Mouse (Mus musculus) E14TG2a.4 (cell line): ENCODE measurements around the gene 2210010C04Rik.

Experiments used
- H3K27me3 ChIP-seq: 2 replicates; pipeline ENCODE4 v1.6.1; 2014; ENCODE audit warnings: low read length, control low read depth; ENCODE audit not compliant: insufficient read depth
- H3K36me3 ChIP-seq: 2 replicates; pipeline ENCODE4 v1.6.1; 2014; ENCODE audit warnings: low read length, control low read depth; ENCODE audit not compliant: insufficient read depth
- H3K4me1 ChIP-seq: replicated peaks from 2 replicates; pipeline ENCODE4 v1.6.1; 2014; ENCODE audit warnings: low read depth, low read length, control low read depth
- H3K4me3 ChIP-seq: replicated peaks from 2 replicates; pipeline ENCODE4 v1.5.1; 2014; ENCODE audit warnings: mild to moderate bottlenecking, low read length
- H3K9me3 ChIP-seq: 2 replicates; pipeline ENCODE4 v1.6.1; 2014; ENCODE audit warnings: low read length, control low read depth
- CTCF ChIP-seq: conservative IDR thresholded peaks from 2 replicates; pipeline ENCODE4 v1.5.1; 2014; ENCODE audit warnings: low read length
- NANOG ChIP-seq: IDR thresholded peaks from 2 replicates; pipeline ENCODE4 v1.6.1; 2014; ENCODE audit warnings: borderline replicate concordance, low read length, mixed read lengths
- POU5F1 ChIP-seq: IDR thresholded peaks from 2 replicates; pipeline ENCODE4 v1.6.1; 2014; ENCODE audit warnings: low read length, borderline replicate concordance

Gene 2210010C04Rik

DNA sequence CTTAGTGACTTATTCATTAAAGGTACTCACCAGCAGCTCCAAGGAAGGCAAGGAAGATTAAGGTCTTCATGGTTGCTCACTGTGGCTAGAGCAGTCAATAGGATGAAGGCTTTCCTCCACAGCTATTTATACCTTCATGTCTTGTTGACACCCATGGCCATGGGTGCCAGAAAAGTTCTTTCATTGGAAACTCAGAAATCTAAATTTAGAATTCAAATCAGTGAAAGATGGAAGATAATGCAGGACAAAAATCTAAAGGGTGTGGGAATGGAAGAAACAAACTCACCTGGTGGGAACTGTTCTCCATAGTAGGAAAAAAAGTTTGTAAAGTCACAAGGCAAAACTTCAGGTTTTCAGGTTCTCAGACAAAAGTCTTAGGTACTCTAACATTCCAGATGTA lies at the start of gene 2210010C04Rik:
Gene 2210010C04Rik (minus strand): TSS at position 101 of the 400 bp plus-strand sequence.
- Histone ChIP-seq H3K27me3 (no peaks in the 10 kb centered on the region), H3K4me3 (no peak within 1 kb of the TSS), H3K36me3 (no peaks in the 10 kb centered on the region), H3K4me1 (peaks cover 7% of the 10 kb centered on the region), H3K9me3 (no peaks in the 10 kb centered on the region)
- no peak for TF ChIP-seq CTCF

DNA sequence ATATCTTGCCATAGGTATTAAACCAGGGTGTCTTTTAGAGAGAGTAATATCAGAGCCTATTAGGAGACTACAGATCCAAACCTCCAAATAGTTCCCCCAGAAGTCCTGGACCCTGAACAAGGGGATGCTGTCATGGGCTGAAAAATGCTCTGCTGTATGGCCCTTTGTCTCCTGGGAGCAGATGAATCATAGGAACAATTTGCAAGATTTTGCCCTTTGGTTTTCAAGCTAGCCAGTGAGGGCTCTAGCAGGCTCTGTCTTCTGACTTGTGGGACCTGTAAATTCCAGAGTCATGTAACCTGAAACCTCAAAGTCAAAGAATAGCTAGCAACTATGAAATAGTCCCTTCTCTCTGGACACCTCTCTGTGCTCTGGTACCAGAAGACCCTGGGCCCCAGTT lies 44.8 kb upstream of the 2210010C04Rik start:
- H3K4me1 ChIP-seq: no peaks in the 10 kb centered on the region
- no peaks in the 10 kb centered on the region for H3K27me3 ChIP-seq
- TF ChIP-seq CTCF: no peak
- TF ChIP-seq POU5F1: no peak
- TF ChIP-seq NANOG: no peak
- no peak overlapping the region for H3K4me3 ChIP-seq
- H3K36me3 ChIP-seq: no peaks in the 10 kb centered on the region
- no peaks in the 10 kb centered on the region for H3K9me3 ChIP-seq

DNA sequence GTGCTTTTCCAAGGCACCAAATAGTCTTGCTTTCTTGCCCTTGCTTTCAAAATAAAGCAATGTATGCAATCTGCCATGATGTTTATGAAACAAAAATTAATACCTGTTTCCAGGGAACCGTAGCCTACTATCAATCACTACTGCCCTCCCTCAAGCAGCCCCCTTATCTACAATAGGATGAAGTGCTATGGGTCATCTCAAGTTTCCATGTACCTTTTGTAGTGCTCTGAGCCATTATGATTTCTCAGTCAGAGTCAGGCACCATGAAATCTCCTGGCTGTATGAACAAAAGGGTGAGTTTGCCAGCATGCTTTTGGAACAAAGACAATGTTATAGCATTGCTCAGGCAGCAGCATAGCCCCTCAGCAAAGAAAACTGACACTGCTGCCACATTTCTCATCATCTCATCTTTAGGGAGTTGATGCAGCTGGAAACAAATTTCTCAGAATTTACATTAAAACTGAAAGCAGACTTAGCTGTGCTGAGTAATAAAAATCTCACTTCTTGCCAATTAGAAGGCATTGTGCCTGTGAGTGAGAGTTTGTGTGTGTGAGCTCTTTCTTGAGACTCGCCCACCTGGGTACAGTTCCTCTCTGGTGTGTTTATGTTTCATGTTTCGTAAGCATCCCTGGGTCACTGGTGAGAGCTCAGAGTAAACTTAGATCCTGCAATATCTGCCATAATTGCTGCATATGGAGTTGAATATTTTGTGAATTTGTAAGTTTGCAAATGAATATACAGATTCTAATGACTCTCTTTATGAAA lies 43.4 kb upstream of the 2210010C04Rik start:
- Histone ChIP-seq H3K4me3 (no peak overlapping the region), H3K4me1 (no peaks in the 10 kb centered on the region), H3K36me3 (no peaks in the 10 kb centered on the region), H3K27me3 (no peaks in the 10 kb centered on the region), H3K9me3 (no peaks in the 10 kb centered on the region)
- TF ChIP-seq POU5F1 (no peak), NANOG (no peak), CTCF (no peak)

DNA sequence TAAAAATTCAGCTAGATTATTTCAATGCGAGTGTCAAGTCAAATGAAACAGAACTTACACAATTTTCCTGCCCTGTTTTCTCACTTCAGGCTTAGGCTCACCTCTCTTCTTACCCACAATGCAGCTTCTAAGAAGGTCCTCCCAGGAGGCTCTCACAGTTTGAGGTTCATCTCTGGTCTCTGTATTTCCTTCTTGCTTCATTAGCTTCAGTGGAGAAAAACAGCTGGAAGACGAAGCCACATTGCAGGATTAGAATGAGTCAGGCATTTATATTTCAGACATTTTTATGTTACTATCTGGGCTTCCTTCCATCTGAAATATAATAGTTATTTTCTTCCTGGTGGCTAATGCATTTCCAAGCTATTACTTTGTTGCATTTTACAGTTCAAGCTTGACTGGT lies 40.4 kb upstream of the 2210010C04Rik start:
- Histone ChIP-seq H3K36me3 (no peaks in the 10 kb centered on the region), H3K27me3 (no peaks in the 10 kb centered on the region), H3K4me3 (no peak overlapping the region), H3K9me3 (no peaks in the 10 kb centered on the region), H3K4me1 (no peaks in the 10 kb centered on the region)
- TF ChIP-seq POU5F1: no peak
- TF ChIP-seq NANOG: no peak

DNA sequence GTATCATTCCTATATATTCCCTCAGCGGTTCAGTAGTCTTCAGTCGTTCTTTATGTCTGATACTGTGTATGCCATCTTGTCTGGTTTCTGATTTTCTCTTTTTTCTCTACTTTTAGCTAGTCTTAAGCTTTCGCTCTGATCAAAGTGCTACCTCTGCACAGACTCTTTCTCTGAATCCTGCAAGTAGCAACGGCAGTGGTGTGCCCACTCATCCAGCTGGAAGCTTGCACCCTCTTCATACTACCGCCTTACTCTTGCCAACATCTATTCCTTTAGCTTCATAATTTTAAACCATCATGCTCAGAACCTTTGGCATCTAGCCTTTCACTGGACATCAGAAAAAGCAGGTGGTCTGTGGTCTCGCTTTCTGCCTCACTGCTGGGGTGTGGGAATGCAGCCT lies 28.0 kb upstream of the 2210010C04Rik start:
- Histone ChIP-seq H3K4me3 (no peak overlapping the region), H3K4me1 (no peaks in the 10 kb centered on the region), H3K36me3 (no peaks in the 10 kb centered on the region), H3K9me3 (no peaks in the 10 kb centered on the region), H3K27me3 (peaks cover 4% of the 10 kb centered on the region; the same call in 1 of the 2 replicates)
- TF ChIP-seq CTCF (no peak), POU5F1 (no peak), NANOG (no peak)

DNA sequence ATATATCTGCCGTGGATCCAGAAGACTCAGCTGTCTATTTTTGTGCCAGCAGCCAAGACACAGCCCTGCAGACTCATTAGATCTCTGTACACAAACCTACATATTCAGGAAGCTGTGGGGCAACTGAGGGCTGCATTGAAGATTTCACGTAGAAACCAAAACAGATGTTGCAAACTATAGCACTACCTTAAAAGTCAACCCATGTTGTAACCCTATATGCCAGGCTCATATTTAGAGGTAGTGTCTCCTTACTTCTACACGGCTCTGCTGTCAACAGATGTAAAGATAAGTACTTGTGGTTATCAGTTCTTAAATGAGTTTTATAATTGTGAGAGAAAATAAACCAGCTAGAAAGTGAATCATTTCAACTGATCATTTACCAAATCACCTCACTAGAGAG lies 27.4 kb upstream of the 2210010C04Rik start:
- H3K4me3 ChIP-seq: no peak overlapping the region
- no peak for TF ChIP-seq CTCF
- no peak for TF ChIP-seq POU5F1
- no peak for TF ChIP-seq NANOG
- no peaks in the 10 kb centered on the region for H3K9me3 ChIP-seq
- no peaks in the 10 kb centered on the region for H3K4me1 ChIP-seq
- H3K27me3 ChIP-seq: peaks cover 4% of the 10 kb centered on the region; the same call in 1 of the 2 replicates
- no peaks in the 10 kb centered on the region for H3K36me3 ChIP-seq

DNA sequence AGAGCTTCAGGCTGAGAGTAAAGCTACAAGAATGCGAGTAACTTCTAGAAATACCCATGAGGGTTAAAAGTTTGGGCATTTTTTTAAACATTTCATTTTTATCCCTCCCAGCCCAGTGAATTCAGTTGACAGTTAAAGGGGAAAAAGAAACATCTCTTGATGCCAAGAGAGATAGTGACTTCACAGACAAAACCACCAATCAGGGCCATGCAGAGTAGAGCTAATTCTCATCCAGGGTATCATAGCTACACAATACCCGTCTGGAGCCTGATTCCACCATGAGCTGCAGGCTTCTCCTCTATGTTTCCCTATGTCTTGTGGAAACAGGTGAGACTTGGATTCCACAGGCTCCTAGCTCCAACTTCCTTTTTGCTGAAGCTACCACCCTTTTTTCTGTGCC lies 26.8 kb upstream of the 2210010C04Rik start:
- no peaks in the 10 kb centered on the region for H3K4me1 ChIP-seq
- H3K9me3 ChIP-seq: no peaks in the 10 kb centered on the region
- no peak overlapping the region for H3K4me3 ChIP-seq

DNA sequence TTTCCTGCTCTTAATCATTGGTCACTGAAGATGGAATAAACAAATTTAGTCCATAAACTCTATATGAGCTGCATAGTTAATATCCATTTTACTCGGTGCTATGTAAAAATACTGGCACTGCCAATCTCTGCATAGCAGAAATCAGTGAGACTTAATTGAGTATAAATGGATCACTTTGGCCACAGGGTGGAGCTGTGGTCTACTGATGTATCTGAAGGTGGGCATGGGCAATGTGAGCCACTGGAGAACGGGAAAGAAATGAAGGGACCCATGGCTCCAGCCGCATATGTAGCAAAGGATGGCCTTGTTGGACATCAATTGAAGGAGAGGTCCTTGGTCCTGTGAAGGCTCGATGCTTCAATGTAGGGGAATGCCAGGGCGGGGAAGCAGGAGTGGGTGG lies 25.8 kb upstream of the 2210010C04Rik start:
- Histone ChIP-seq H3K36me3 (no peaks in the 10 kb centered on the region), H3K4me3 (no peak overlapping the region), H3K4me1 (no peaks in the 10 kb centered on the region), H3K27me3 (peaks cover 4% of the 10 kb centered on the region; the same call in 1 of the 2 replicates), H3K9me3 (no peaks in the 10 kb centered on the region)
- peak; percentile 18; the same call in 1 of the 2 replicates for TF ChIP-seq CTCF
- no peak for TF ChIP-seq POU5F1

More for the DNA sequence above, 26.8 kb upstream of the 2210010C04Rik start:
- H3K36me3 ChIP-seq: no peaks in the 10 kb centered on the region
- H3K27me3 ChIP-seq: peaks cover 4% of the 10 kb centered on the region; the same call in 1 of the 2 replicates
- TF ChIP-seq CTCF: no peak
- TF ChIP-seq POU5F1: no peak
- no peak for TF ChIP-seq NANOG

DNA sequence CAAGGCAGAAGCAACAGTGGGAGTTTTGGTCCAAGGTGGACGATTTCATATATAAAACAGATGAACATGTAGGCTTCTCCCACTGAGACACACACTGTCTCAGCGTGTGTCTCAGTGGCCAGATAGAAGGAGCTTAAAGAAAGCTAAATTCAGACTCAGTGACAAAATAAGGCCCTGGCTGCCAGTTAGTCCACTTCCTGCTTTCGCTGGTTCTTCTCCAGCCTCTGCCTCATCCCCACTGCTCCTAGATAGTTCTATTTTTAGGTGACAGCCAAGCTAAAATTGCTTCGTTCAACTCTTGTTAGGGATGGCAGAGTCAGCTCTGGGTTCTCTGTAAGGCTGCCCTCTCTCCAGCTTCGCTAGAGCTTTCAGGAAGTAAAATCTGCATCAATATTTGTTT lies 22.3 kb upstream of the 2210010C04Rik start:
- Histone ChIP-seq H3K36me3 (no peaks in the 10 kb centered on the region), H3K4me3 (no peak overlapping the region), H3K4me1 (no peaks in the 10 kb centered on the region), H3K27me3 (no peaks in the 10 kb centered on the region), H3K9me3 (no peaks in the 10 kb centered on the region)
- TF ChIP-seq NANOG: no peak
- no peak for TF ChIP-seq CTCF
- TF ChIP-seq POU5F1: no peak
